1 mouse cellular context compared by ENCODE assay signal in genomic region chr11:101449596-101449995, GRCm38 (mm10). TPM values are rescaled to one million over a fixed set of nuclear protein-coding genes. Genes with fewer than 3 reads are reported as not detected.
"Had no signal": no experiment of that assay in that cellular context is flagged by ENCODE, and none has a peak within 500 bp of the region (broad histone marks: within the 10 kb centered on the region; RNA-seq: fewer than 3 reads in every experiment).

No protein-coding gene starts in this region.

RNA-seq across cellular contexts. Expression of gene Rnd2, which starts 15.2 kb away (rescaled TPM):
- polyA plus RNA-seq: inflammation-experienced regulatory T-cells, adult 6 months had no signal
